Mouse (Mus musculus) MEL (cell line): ENCODE data around the gene Ndel1. TPM values are rescaled to one million over a fixed set of nuclear protein-coding genes. Genes with fewer than 3 reads are reported as not detected.

Source experiments
- DNase-seq: peaks from one replicate; pipeline ENCODE4 v3.0.0; 2011; ENCODE audit warnings: low read depth, low spot score
- H3K27ac ChIP-seq: 2 replicates; pipeline ENCODE4 v1.5.1; 2012; ENCODE audit warnings: low read depth, mild to moderate bottlenecking, control low read depth, low read length, moderate library complexity; ENCODE audit not compliant: control insufficient read depth
- H3K27me3 ChIP-seq, 2 experiments: fragments of 150-350 bp in 1 of 2; sonication (generic) in 1 of 2; 2 replicates each; pipeline ENCODE4 v1.6.1; 2012; ENCODE audit warnings: low read length in 2 of 2, mild to moderate bottlenecking in 2 of 2, improper control_type of control experiment in 1 of 2, moderate library complexity in 1 of 2; ENCODE audit not compliant: insufficient read depth in 2 of 2, control insufficient read depth in 1 of 2
- H3K36me3 ChIP-seq, 2 experiments: 2 replicates each; pipeline ENCODE4 v1.6.1; 2012 to 2014; ENCODE audit warnings: low read length in 2 of 2, improper control_type of control experiment in 1 of 2, inconsistent platforms in 1 of 2, mild to moderate bottlenecking in 1 of 2; ENCODE audit not compliant: insufficient read depth in 2 of 2, control insufficient read depth in 1 of 2
- H3K4me1 ChIP-seq, 2 experiments: fragments of 150-350 bp in 1 of 2; sonication (generic) in 1 of 2; 2 replicates each; pipeline ENCODE4 v1.6.1; 2012; ENCODE audit warnings: low read length in 2 of 2, improper control_type of control experiment in 1 of 2, mild to moderate bottlenecking in 1 of 2; ENCODE audit not compliant: insufficient read depth in 2 of 2, control insufficient read depth in 1 of 2
- H3K4me3 ChIP-seq, 2 experiments: fragments of 150-350 bp in 1 of 2; sonication (generic) in 1 of 2; 2 replicates each; pipeline ENCODE4 v1.5.1; 2012; ENCODE audit warnings: low read depth in 2 of 2, low read length in 2 of 2, mild to moderate bottlenecking in 2 of 2, moderate library complexity in 2 of 2, control low read depth in 1 of 2, improper control_type of control experiment in 1 of 2; ENCODE audit not compliant: control insufficient read depth in 1 of 2, insufficient read depth in 1 of 2
- H3K79me2 ChIP-seq: 2 replicates; pipeline ENCODE4 v1.6.1; 2012; ENCODE audit warnings: mild to moderate bottlenecking, low read length, moderate library complexity; ENCODE audit not compliant: control insufficient read depth, poor library complexity, insufficient read depth
- H3K9ac ChIP-seq: 2 replicates; pipeline ENCODE4 v1.6.1; 2012; ENCODE audit warnings: low read depth, mild to moderate bottlenecking, control low read depth, low read length, moderate library complexity; ENCODE audit not compliant: control insufficient read depth, poor library complexity, severe bottlenecking
- H3K9me3 ChIP-seq: fragments of 150-350 bp; sonication (generic); replicated peaks from 2 replicates; pipeline ENCODE4 v1.6.1; 2012; ENCODE audit warnings: mild to moderate bottlenecking, low read length, improper control_type of control experiment, moderate library complexity; ENCODE audit not compliant: insufficient read depth
- BHLHE40 ChIP-seq: IDR thresholded peaks from 2 replicates; pipeline ENCODE4 v1.6.1; 2012; ENCODE audit warnings: low read depth, mild to moderate bottlenecking, inconsistent platforms, low read length, improper control_type of control experiment, borderline replicate concordance
- CHD1 ChIP-seq: IDR thresholded peaks from 2 replicates; pipeline ENCODE4 v1.6.1; 2012; ENCODE audit warnings: low read depth, mild to moderate bottlenecking, inconsistent platforms, low read length, improper control_type of control experiment
- CHD2 ChIP-seq: IDR thresholded peaks from 2 replicates; pipeline ENCODE4 v1.6.1; 2011; ENCODE audit warnings: low read length, improper control_type of control experiment
- CTCF ChIP-seq, 3 experiments: IDR thresholded peaks in 2 of 3; conservative IDR thresholded peaks in 1 of 3; 2 replicates each; pipeline ENCODE4 v1.5.1; 2011 to 2012; ENCODE audit warnings: low read length in 3 of 3, low read depth in 2 of 3, mild to moderate bottlenecking in 2 of 3, improper control_type of control experiment in 1 of 3, inconsistent platforms in 1 of 3, mixed read lengths in 1 of 3, moderate library complexity in 1 of 3; ENCODE audit not compliant: control insufficient read depth in 1 of 3, insufficient read depth in 1 of 3, poor library complexity in 1 of 3, severe bottlenecking in 1 of 3
- E2F4 ChIP-seq: IDR thresholded peaks from 2 replicates; pipeline ENCODE4 v1.6.1; 2011; ENCODE audit warnings: low read depth, low read length, improper control_type of control experiment, borderline replicate concordance
- EP300 ChIP-seq, 2 experiments: IDR thresholded peaks; 2 replicates each; pipeline ENCODE4 v1.6.1; 2011; ENCODE audit warnings: improper control_type of control experiment in 2 of 2, low read length in 2 of 2, low read depth in 1 of 2, mild to moderate bottlenecking in 1 of 2
- ETS1 ChIP-seq: IDR thresholded peaks from 2 replicates; pipeline ENCODE4 v1.6.1; 2012; ENCODE audit warnings: low read depth, mild to moderate bottlenecking, inconsistent platforms, low read length, improper control_type of control experiment, moderate library complexity
- GABPA ChIP-seq: IDR thresholded peaks from 2 replicates; pipeline ENCODE4 v1.6.1; 2012; ENCODE audit warnings: low read depth, mild to moderate bottlenecking, inconsistent platforms, low read length, improper control_type of control experiment, moderate library complexity
- GATA1 ChIP-seq: IDR thresholded peaks from 2 replicates; pipeline ENCODE4 v1.6.1; 2011; ENCODE audit warnings: low read depth, low read length, improper control_type of control experiment
- HCFC1 ChIP-seq: IDR thresholded peaks from 2 replicates; pipeline ENCODE4 v1.6.1; 2012; ENCODE audit warnings: low read depth, mild to moderate bottlenecking, inconsistent platforms, low read length, improper control_type of control experiment, moderate library complexity
- KAT2A ChIP-seq: conservative IDR thresholded peaks from 2 replicates; pipeline ENCODE4 v1.6.1; 2012; ENCODE audit warnings: low read depth, low read length, improper control_type of control experiment, inconsistent platforms
- MAFK ChIP-seq: IDR thresholded peaks from 2 replicates; pipeline ENCODE4 v1.6.1; 2011; ENCODE audit warnings: low read depth, mild to moderate bottlenecking, low read length, improper control_type of control experiment, borderline replicate concordance
- MAX ChIP-seq: IDR thresholded peaks from 2 replicates; pipeline ENCODE4 v1.6.1; 2011; ENCODE audit warnings: low read length, improper control_type of control experiment
- MXI1 ChIP-seq: IDR thresholded peaks from 2 replicates; pipeline ENCODE4 v1.6.1; 2011; ENCODE audit warnings: mild to moderate bottlenecking, low read depth, low read length, improper control_type of control experiment
- MYB ChIP-seq: IDR thresholded peaks from 2 replicates; pipeline ENCODE4 v1.6.1; 2011; ENCODE audit warnings: mild to moderate bottlenecking, low read depth, low read length, improper control_type of control experiment
- MYC ChIP-seq: IDR thresholded peaks from 2 replicates; pipeline ENCODE4 v1.6.1; 2011; ENCODE audit warnings: low read depth, mild to moderate bottlenecking, low read length, improper control_type of control experiment, moderate library complexity
- NELFE ChIP-seq: IDR thresholded peaks from 2 replicates; pipeline ENCODE4 v1.6.1; 2011; ENCODE audit warnings: low read depth, low read length, improper control_type of control experiment
- POLR2A ChIP-seq, 2 experiments: IDR thresholded peaks; 2 replicates each; pipeline ENCODE4 v1.6.1; 2011 to 2012; ENCODE audit warnings: low read length in 2 of 2, mild to moderate bottlenecking in 2 of 2, control low read depth in 1 of 2, improper control_type of control experiment in 1 of 2, low read depth in 1 of 2, moderate library complexity in 1 of 2; ENCODE audit not compliant: control insufficient read depth in 1 of 2, insufficient read depth in 1 of 2, poor library complexity in 1 of 2
- POLR2AphosphoS2 ChIP-seq: IDR thresholded peaks from 2 replicates; pipeline ENCODE4 v1.6.1; 2011; ENCODE audit warnings: low read length, improper control_type of control experiment
- POLR2AphosphoS5 ChIP-seq: IDR thresholded peaks from 2 replicates; pipeline ENCODE4 v1.6.1; 2012; ENCODE audit warnings: low read depth, borderline replicate concordance, mild to moderate bottlenecking, inconsistent platforms, low read length, moderate library complexity, mixed read lengths
- RCOR1 ChIP-seq: IDR thresholded peaks from 2 replicates; pipeline ENCODE4 v1.6.1; 2012; ENCODE audit warnings: low read depth, mild to moderate bottlenecking, inconsistent platforms, low read length, improper control_type of control experiment
- SIN3A ChIP-seq: IDR thresholded peaks from 2 replicates; pipeline ENCODE4 v1.6.1; 2012; ENCODE audit warnings: low read length, improper control_type of control experiment, inconsistent platforms
- TAL1 ChIP-seq: IDR thresholded peaks from 2 replicates; pipeline ENCODE4 v1.6.1; 2012; ENCODE audit warnings: mild to moderate bottlenecking, inconsistent platforms, low read length, moderate library complexity, mixed read lengths
- TBP ChIP-seq: IDR thresholded peaks from 2 replicates; pipeline ENCODE4 v1.8.0; 2011; ENCODE audit warnings: low read depth, low read length, improper control_type of control experiment
- TCF12 ChIP-seq: IDR thresholded peaks from 2 replicates; pipeline ENCODE4 v1.6.1; 2014; ENCODE audit warnings: low read depth, mild to moderate bottlenecking, inconsistent platforms, low read length, improper control_type of control experiment, moderate library complexity
- UBTF ChIP-seq: IDR thresholded peaks from 2 replicates; pipeline ENCODE4 v1.6.1; 2012; ENCODE audit warnings: low read depth, mild to moderate bottlenecking, inconsistent platforms, low read length, improper control_type of control experiment, moderate library complexity, borderline replicate concordance; ENCODE audit not compliant: insufficient read depth
- USF2 ChIP-seq, 2 experiments: IDR thresholded peaks; 2 replicates each; pipeline ENCODE4 v1.6.1; 2011 to 2012; ENCODE audit warnings: improper control_type of control experiment in 2 of 2, low read length in 2 of 2, borderline replicate concordance in 1 of 2, inconsistent platforms in 1 of 2, low read depth in 1 of 2, mild to moderate bottlenecking in 1 of 2; ENCODE audit not compliant: insufficient read depth in 1 of 2
- ZC3H11A ChIP-seq: IDR thresholded peaks from 2 replicates; pipeline ENCODE4 v1.6.1; 2012; ENCODE audit warnings: low read depth, mild to moderate bottlenecking, inconsistent platforms, low read length, improper control_type of control experiment
- ZKSCAN1 ChIP-seq: IDR thresholded peaks from 2 replicates; pipeline ENCODE4 v1.6.1; 2012; ENCODE audit warnings: low read depth, mild to moderate bottlenecking, inconsistent platforms, low read length, improper control_type of control experiment, moderate library complexity
- ZMIZ1 ChIP-seq: IDR thresholded peaks from 2 replicates; pipeline ENCODE4 v1.6.1; 2012; ENCODE audit warnings: low read depth, mild to moderate bottlenecking, inconsistent platforms, low read length, improper control_type of control experiment, moderate library complexity
- ZNF384 ChIP-seq: IDR thresholded peaks from 2 replicates; pipeline ENCODE4 v1.6.1; 2012; ENCODE audit warnings: low read depth, mild to moderate bottlenecking, inconsistent platforms, low read length, improper control_type of control experiment
- polyA plus RNA-seq, 2 experiments: library from polyadenylated mRNA; stranded (reverse) in 1 of 2; unstranded in 1 of 2; fragments of >175 nt in 1 of 2; fragments of >200 nt in 1 of 2; gene quantifications; 2 replicates each; pipeline versions ENCODE4 v1.2.1 to v1.2.4; 2012; ENCODE audit warnings: low replicate concordance in 2 of 2, low read depth in 1 of 2; ENCODE audit not compliant: insufficient read length in 2 of 2, insufficient read depth in 1 of 2, missing spikeins in 1 of 2
- total RNA-seq: library from RNA; depleted of rRNA; stranded (reverse); fragments of 300-350 nt; gene quantifications from 2 replicates; pipeline ENCODE4 v1.2.3, GENCODE M21; 2012

Ndel1 gene
- total and polyA plus RNA-seq, 3 experiments, result 55.0 to 70.7 (median 61.2) TPM

DNA sequence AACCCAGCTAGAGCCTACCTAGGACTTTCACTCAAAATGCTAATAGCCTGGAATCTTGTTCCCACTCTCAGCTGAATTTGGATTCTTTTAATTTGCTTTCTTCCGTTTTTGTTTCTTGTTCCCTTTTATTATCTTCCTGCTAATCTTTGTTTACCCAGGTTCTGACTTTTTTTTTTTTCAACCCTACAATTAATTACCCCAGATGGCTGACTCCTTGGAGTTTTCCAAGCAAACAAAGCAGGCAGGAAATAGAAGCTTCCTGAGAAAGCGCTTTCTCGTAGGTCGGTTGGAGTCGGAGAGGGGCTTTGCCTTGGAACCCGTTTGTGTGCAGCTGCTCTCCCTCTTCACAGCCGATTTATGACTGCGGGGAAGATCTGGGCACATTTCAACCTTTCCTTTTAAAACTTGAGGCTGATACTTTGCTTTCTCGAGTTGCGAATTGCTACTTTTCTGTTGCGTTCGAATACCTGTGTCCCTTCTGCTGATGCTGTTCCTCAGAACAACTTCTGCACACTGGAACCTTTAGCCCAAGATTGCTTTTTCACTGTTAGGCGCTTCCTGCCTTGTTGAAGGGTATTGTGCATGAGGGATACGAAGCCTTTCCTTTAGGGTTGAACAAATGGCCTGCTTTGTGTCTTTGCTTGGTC is 40.0 kb upstream of the Ndel1 start:
- Histone ChIP-seq H3K9ac (no peak overlapping the region), H3K4me3 (no peak overlapping the region), H3K4me1 (0 out of 4 replicates have a peak, but pooled peaks cover 0 to 3% of the 10 kb centered on the region in 2 experiments), H3K27ac (no peak overlapping the region), H3K79me2 (no peaks in the 10 kb centered on the region), H3K27me3 (no peaks in the 10 kb centered on the region; a peak in 1 of 4 replicates), H3K36me3 (no peaks in the 10 kb centered on the region; a peak in 1 of 4 replicates), H3K9me3 (no peaks in the 10 kb centered on the region)
- TF ChIP-seq UBTF (no peak), TBP (no peak), RCOR1 (peak; percentile 49; the same call in 1 of the 2 replicates), MXI1 (no peak), POLR2AphosphoS5 (no peak), NELFE (no peak), GABPA (no peak), POLR2A (IDR thresholded peaks at IDR 0.05; ENCODE audit: control insufficient read depth in 1 of 2, insufficient read depth in 1 of 2, low read depth in 1 of 2, low read length in 2 of 2, poor library complexity in 1 of 2) (no peak), HCFC1 (no peak), MAX (no peak), ZMIZ1 (no peak), KAT2A (no peak), EP300 (IDR thresholded peaks at IDR 0.05; ENCODE audit: low read depth in 1 of 2, low read length in 2 of 2) (peak; percentile 29 to 31; a peak in 2 of 4 replicates), CTCF (IDR thresholded peaks at IDR 0.05 in 2 of 3, conservative IDR thresholded peaks at IDR 0.05 in 1 of 3; ENCODE audit: control insufficient read depth in 1 of 3, insufficient read depth in 1 of 3, low read depth in 2 of 3, low read length in 3 of 3, poor library complexity in 1 of 3, severe bottlenecking in 1 of 3) (no peak), USF2 (IDR thresholded peaks at IDR 0.05; ENCODE audit: borderline replicate concordance in 1 of 2, insufficient read depth in 1 of 2, low read depth in 1 of 2, low read length in 2 of 2) (no peak), GATA1 (peak; percentile 76), ZNF384 (peak; percentile 84; the same call in 1 of the 2 replicates), ZC3H11A (no peak), ETS1 (no peak), TCF12 (0 out of 2 replicates have a peak, but pooled peaks have one; percentile 28), MAFK (no peak), POLR2AphosphoS2 (no peak), BHLHE40 (no peak), SIN3A (no peak), CHD1 (no peak), ZKSCAN1 (no peak), E2F4 (no peak), TAL1 (no peak), CHD2 (no peak), MYC (no peak), MYB (no peak)
- DNase-seq, result no peak
